Mouse (Mus musculus): ENCODE data around the gene Lin7a. TPM values are rescaled to one million over a fixed set of nuclear protein-coding genes. Genes with fewer than 3 reads are reported as not detected.
"Not testable (repeated sequence)": the region's sequence is repeated elsewhere in the genome, so short reads cannot be mapped to it uniquely, and the experiment has no call there.

Gene Lin7a
- polyA plus RNA-seq, 1 experiment: not detected

GRCm38 (mm10) chr10:107235496-107235895 lies 36.0 kb upstream of the Lin7a start:
- Histone ChIP-seq H3K27me3 (replicated peaks) (no peaks in the 10 kb centered on the region), H3K4me3 (replicated peaks) (no peak overlapping the region), H3K4me1 (no peaks in the 10 kb centered on the region), H3K9me3 (peaks cover 3% of the 10 kb centered on the region), H3K36me3 (replicated peaks; ENCODE audit: low read length) (no peaks in the 10 kb centered on the region)
- no peak for TF ChIP-seq FLI1 (IDR thresholded peaks at IDR 0.05; ENCODE audit: low read length)
- no peak for TF ChIP-seq GATA1 (IDR thresholded peaks at IDR 0.05; ENCODE audit: borderline replicate concordance, low read length)

- TF ChIP-seq GATA1 (IDR thresholded peaks at IDR 0.05; ENCODE audit: borderline replicate concordance, low read length) (no peak), FLI1 (IDR thresholded peaks at IDR 0.05; ENCODE audit: low read length) (no peak)
- peaks cover 2% of the 10 kb centered on the region for H3K9me3 ChIP-seq
- no peaks in the 10 kb centered on the region for H3K27me3 ChIP-seq (replicated peaks)
- no peak overlapping the region for H3K4me3 ChIP-seq (replicated peaks)
- H3K4me1 ChIP-seq: no peaks in the 10 kb centered on the region
- no peaks in the 10 kb centered on the region for H3K36me3 ChIP-seq (replicated peaks; ENCODE audit: low read length)
These were observed 35.3 kb upstream of the Lin7a start for GRCm38 (mm10) chr10:107236211-107236610.

GRCm38 (mm10) chr10:107237076-107237475 lies 34.4 kb upstream of the Lin7a start:
- Histone ChIP-seq H3K9me3 (no peaks in the 10 kb centered on the region), H3K36me3 (replicated peaks; ENCODE audit: low read length) (no peaks in the 10 kb centered on the region), H3K4me3 (replicated peaks) (no peak overlapping the region), H3K4me1 (no peaks in the 10 kb centered on the region), H3K27me3 (replicated peaks) (no peaks in the 10 kb centered on the region)
- TF ChIP-seq GATA1 (IDR thresholded peaks at IDR 0.05; ENCODE audit: borderline replicate concordance, low read length) (no peak), FLI1 (IDR thresholded peaks at IDR 0.05; ENCODE audit: low read length) (no peak)

- H3K27me3 ChIP-seq (replicated peaks): no peaks in the 10 kb centered on the region
- H3K36me3 ChIP-seq (replicated peaks; ENCODE audit: low read length): no peaks in the 10 kb centered on the region
- no peak overlapping the region for H3K4me3 ChIP-seq (replicated peaks)
- no peaks in the 10 kb centered on the region for H3K4me1 ChIP-seq
- no peaks in the 10 kb centered on the region for H3K9me3 ChIP-seq
- no peak for TF ChIP-seq GATA1 (IDR thresholded peaks at IDR 0.05; ENCODE audit: borderline replicate concordance, low read length)
- no peak for TF ChIP-seq FLI1 (IDR thresholded peaks at IDR 0.05; ENCODE audit: low read length)
These were observed 33.8 kb upstream of the Lin7a start for GRCm38 (mm10) chr10:107237736-107238135.

GRCm38 (mm10) chr10:107238151-107238860 lies 33.2 kb upstream of the Lin7a start:
- no peaks in the 10 kb centered on the region for H3K9me3 ChIP-seq

GRCm38 (mm10) chr10:107238861-107239435 lies 32.5 kb upstream of the Lin7a start:
- no peaks in the 10 kb centered on the region for H3K36me3 ChIP-seq (replicated peaks; ENCODE audit: low read length)
- no peaks in the 10 kb centered on the region for H3K27me3 ChIP-seq (replicated peaks)
- H3K4me3 ChIP-seq (replicated peaks): no peak overlapping the region
- no peaks in the 10 kb centered on the region for H3K4me1 ChIP-seq
- TF ChIP-seq FLI1 (IDR thresholded peaks at IDR 0.05; ENCODE audit: low read length): no peak
- TF ChIP-seq GATA1 (IDR thresholded peaks at IDR 0.05; ENCODE audit: borderline replicate concordance, low read length): no peak
- H3K9me3 ChIP-seq: no peaks in the 10 kb centered on the region

More at GRCm38 (mm10) chr10:107238151-107238860, 33.2 kb upstream of the Lin7a start:
- no peak for TF ChIP-seq FLI1 (IDR thresholded peaks at IDR 0.05; ENCODE audit: low read length)
- no peak for TF ChIP-seq GATA1 (IDR thresholded peaks at IDR 0.05; ENCODE audit: borderline replicate concordance, low read length)
- Histone ChIP-seq H3K36me3 (replicated peaks; ENCODE audit: low read length) (no peaks in the 10 kb centered on the region), H3K4me1 (no peaks in the 10 kb centered on the region), H3K4me3 (replicated peaks) (no peak overlapping the region), H3K27me3 (replicated peaks) (no peaks in the 10 kb centered on the region)

GRCm38 (mm10) chr10:107239651-107240330 lies 31.7 kb upstream of the Lin7a start:
- H3K9me3 ChIP-seq: no peaks in the 10 kb centered on the region
- no peaks in the 10 kb centered on the region for H3K27me3 ChIP-seq (replicated peaks)
- H3K4me1 ChIP-seq: no peaks in the 10 kb centered on the region
- H3K4me3 ChIP-seq (replicated peaks): no peak overlapping the region
- no peaks in the 10 kb centered on the region for H3K36me3 ChIP-seq (replicated peaks; ENCODE audit: low read length)
- TF ChIP-seq FLI1 (IDR thresholded peaks at IDR 0.05; ENCODE audit: low read length) (no peak), GATA1 (IDR thresholded peaks at IDR 0.05; ENCODE audit: borderline replicate concordance, low read length) (no peak)

- no peak overlapping the region for H3K4me3 ChIP-seq (replicated peaks)
- no peaks in the 10 kb centered on the region for H3K27me3 ChIP-seq (replicated peaks)
- H3K36me3 ChIP-seq (replicated peaks; ENCODE audit: low read length): no peaks in the 10 kb centered on the region
- no peaks in the 10 kb centered on the region for H3K4me1 ChIP-seq
- TF ChIP-seq GATA1 (IDR thresholded peaks at IDR 0.05; ENCODE audit: borderline replicate concordance, low read length) (no peak), FLI1 (IDR thresholded peaks at IDR 0.05; ENCODE audit: low read length) (no peak)
- H3K9me3 ChIP-seq: no peaks in the 10 kb centered on the region
These were observed 31.0 kb upstream of the Lin7a start for GRCm38 (mm10) chr10:107240446-107240845.

- H3K4me3 ChIP-seq (replicated peaks): no peak overlapping the region
- H3K27me3 ChIP-seq (replicated peaks): no peaks in the 10 kb centered on the region
- no peaks in the 10 kb centered on the region for H3K36me3 ChIP-seq (replicated peaks; ENCODE audit: low read length)
- H3K9me3 ChIP-seq: no peaks in the 10 kb centered on the region
- no peaks in the 10 kb centered on the region for H3K4me1 ChIP-seq
- no peak for TF ChIP-seq GATA1 (IDR thresholded peaks at IDR 0.05; ENCODE audit: borderline replicate concordance, low read length)
- no peak for TF ChIP-seq FLI1 (IDR thresholded peaks at IDR 0.05; ENCODE audit: low read length)
These were observed 30.5 kb upstream of the Lin7a start for GRCm38 (mm10) chr10:107240986-107241385.

- H3K4me1 ChIP-seq: no peaks in the 10 kb centered on the region
- no peaks in the 10 kb centered on the region for H3K9me3 ChIP-seq
- H3K27me3 ChIP-seq (replicated peaks): no peaks in the 10 kb centered on the region
- H3K36me3 ChIP-seq (replicated peaks; ENCODE audit: low read length): no peaks in the 10 kb centered on the region
- no peak overlapping the region for H3K4me3 ChIP-seq (replicated peaks)
- TF ChIP-seq FLI1 (IDR thresholded peaks at IDR 0.05; ENCODE audit: low read length) (no peak), GATA1 (IDR thresholded peaks at IDR 0.05; ENCODE audit: borderline replicate concordance, low read length) (no peak)
These were observed 30.1 kb upstream of the Lin7a start for GRCm38 (mm10) chr10:107241406-107241805.

GRCm38 (mm10) chr10:107241999-107242398 lies 29.5 kb upstream of the Lin7a start:
- not testable (repeated sequence) for H3K9me3 ChIP-seq; H3K4me3 ChIP-seq (replicated peaks); H3K36me3 ChIP-seq (replicated peaks; ENCODE audit: low read length); H3K4me1 ChIP-seq; H3K27me3 ChIP-seq (replicated peaks)

Data from megakaryocyte, embryonic 14.5 days (primary cell).